Mouse (Mus musculus) hindbrain, embryonic 16.5 days (tissue): ENCODE data around the gene Rest. TPM values are rescaled to one million over a fixed set of nuclear protein-coding genes. Genes with fewer than 3 reads are reported as not detected.

Experiments used
- ATAC-seq: fragments of 200-750 bp; cut with Nextera tagmentation; 2 replicates; pipeline ENCODE4 v1.8.0; 2017; ENCODE audit warnings: moderate TSS enrichment, moderate library complexity
- H3K27ac ChIP-seq: fragments of 300-500 bp; sonication (generic); 2 replicates; pipeline ENCODE4 v1.5.1; 2014; ENCODE audit warnings: low read depth, mild to moderate bottlenecking, control low read depth, low read length, moderate library complexity
- H3K27me3 ChIP-seq: fragments of 300-500 bp; sonication (generic); replicated peaks from 2 replicates; pipeline ENCODE4 v1.6.1; 2014; ENCODE audit warnings: low read length; ENCODE audit not compliant: control insufficient read depth, insufficient read depth
- H3K36me3 ChIP-seq: fragments of 300-500 bp; sonication (generic); 2 replicates; pipeline ENCODE4 v1.6.1; 2014; ENCODE audit warnings: mild to moderate bottlenecking, low read length, moderate library complexity, mixed read lengths; ENCODE audit not compliant: control insufficient read depth, insufficient read depth
- H3K4me1 ChIP-seq: fragments of 300-500 bp; sonication (generic); 2 replicates; pipeline ENCODE4 v1.6.1; 2014; ENCODE audit warnings: low read depth, low read length; ENCODE audit not compliant: control insufficient read depth, insufficient read depth
- H3K4me2 ChIP-seq: fragments of 300-500 bp; sonication (generic); 2 replicates; pipeline ENCODE4 v1.6.1; 2014; ENCODE audit warnings: mild to moderate bottlenecking, low read length, control low read depth, moderate library complexity
- H3K4me3 ChIP-seq: fragments of 300-500 bp; sonication (generic); 2 replicates; pipeline ENCODE4 v1.5.1; 2014; ENCODE audit warnings: mild to moderate bottlenecking, low read length, control low read depth, moderate library complexity
- H3K9ac ChIP-seq: fragments of 300-500 bp; sonication (generic); 2 replicates; pipeline ENCODE4 v1.6.1; 2014; ENCODE audit warnings: low read depth, mild to moderate bottlenecking, control low read depth, low read length, moderate library complexity
- H3K9me3 ChIP-seq: fragments of 300-500 bp; sonication (generic); 2 replicates; pipeline ENCODE4 v1.6.1; 2014; ENCODE audit warnings: mild to moderate bottlenecking, low read length, moderate library complexity; ENCODE audit not compliant: control insufficient read depth
- whole genome bisulfite sequencing: fragments of 180-500 bp; shearing (Covaris S2); extraction: QIAGEN DNeasy Blood & Tissue Kit; methylation state at CpG from one replicate; pipeline ENCODE4 v1.1.7; 2014; 5-methylcytosine and 5-hydroxymethylcytosine counted together
- polyA plus RNA-seq: library from polyadenylated mRNA; unstranded; fragments of >200 nt; fragmentation: Nextera tagmentation; extraction: Ambion mirVana; gene quantifications from 2 replicates; pipeline ENCODE4 v1.2.1, GENCODE M21; 2015

The Rest gene
- polyA plus RNA-seq, 1 experiment from 2014 or later = 5.9 TPM

DNA sequence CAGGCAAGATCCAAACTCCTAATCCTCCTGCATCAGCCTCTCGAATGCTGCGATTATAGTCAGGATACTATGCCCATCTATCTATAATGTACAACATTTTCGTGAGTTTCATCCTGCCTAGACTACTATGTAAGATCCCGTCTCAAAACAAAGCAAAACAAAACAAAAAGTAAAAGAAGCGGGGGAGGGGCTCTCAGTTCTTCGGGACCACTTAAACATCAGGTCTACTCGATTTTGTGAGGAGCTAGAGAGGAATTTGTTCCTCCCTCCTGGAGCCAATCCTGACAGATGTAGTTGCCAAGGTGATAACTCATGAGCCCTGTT is 19.9 kb upstream of the Rest start:
- WGBS = 32% methylated on average over 7 of the region's 7 CpGs
- no peak overlapping the region for H3K27ac ChIP-seq
- H3K27me3 ChIP-seq = no peaks in the 10 kb centered on the region
- no peak; the same call in 1 of the 2 replicates for ATAC-seq
- H3K4me1 ChIP-seq = peaks cover 6% of the 10 kb centered on the region
- peak overlapping the region; percentile 48 for H3K4me2 ChIP-seq
- no peaks in the 10 kb centered on the region for H3K9me3 ChIP-seq
- H3K36me3 ChIP-seq = no peaks in the 10 kb centered on the region
- 0 out of 2 replicates have a peak overlapping the region, but pooled peaks have one; percentile 3 for H3K4me3 ChIP-seq
- H3K9ac ChIP-seq = no peak overlapping the region

DNA sequence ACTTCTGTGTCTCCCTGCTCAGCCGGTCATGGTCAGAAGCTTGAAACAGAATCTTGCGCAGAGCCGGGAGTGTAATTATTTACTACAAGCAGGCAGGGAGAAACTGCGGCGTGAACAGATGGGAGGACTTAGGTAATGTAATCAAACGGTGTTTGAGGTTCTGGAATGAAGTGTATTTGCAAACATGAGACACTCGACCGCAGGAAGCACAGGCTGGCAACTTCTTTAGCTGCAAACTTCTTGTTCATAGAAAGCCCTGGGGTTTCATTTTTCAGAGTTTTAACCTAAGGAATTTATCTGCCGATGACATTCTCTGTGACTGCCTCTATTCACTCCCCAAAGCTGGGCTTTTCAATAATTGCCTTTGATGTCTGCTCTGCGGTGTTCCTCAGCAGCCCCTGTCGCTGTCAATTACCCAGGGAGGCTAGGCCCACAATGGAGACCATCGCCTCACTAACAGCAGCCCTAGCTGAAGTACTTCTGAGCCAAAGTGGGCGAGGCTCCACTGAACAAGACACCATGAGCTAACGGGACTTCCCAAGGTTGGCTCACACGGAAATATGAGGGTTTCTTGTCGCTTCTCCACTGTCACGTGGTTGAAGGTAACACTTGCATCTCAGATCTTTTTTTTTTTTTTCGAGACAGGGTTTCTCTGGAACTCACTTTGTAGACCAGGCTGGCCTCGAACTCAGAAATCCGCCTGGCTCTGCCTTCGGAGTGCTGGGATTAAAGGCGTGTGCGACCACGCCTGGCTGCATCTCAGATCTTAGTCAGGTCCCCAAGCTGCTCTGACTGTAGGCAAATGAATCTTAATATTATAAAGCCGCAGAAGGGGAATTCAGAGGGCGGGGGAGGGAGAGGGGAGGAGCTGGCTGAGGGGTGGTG is 19.3 kb upstream of the Rest start:
- no peak overlapping the region for H3K27ac ChIP-seq
- H3K27me3 ChIP-seq = no peaks in the 10 kb centered on the region
- H3K36me3 ChIP-seq = no peaks in the 10 kb centered on the region
- no peaks in the 10 kb centered on the region for H3K9me3 ChIP-seq
- H3K9ac ChIP-seq = 0 out of 2 replicates have a peak overlapping the region, but pooled peaks have one; percentile 27
- WGBS = 26% methylated on average over 26 of the region's 26 CpGs
- H3K4me2 ChIP-seq = peak overlapping the region; percentile 48
- peaks cover 6% of the 10 kb centered on the region for H3K4me1 ChIP-seq
- H3K4me3 ChIP-seq = peak overlapping the region; percentile 10; the same call in 1 of the 2 replicates
- ATAC-seq = peak; percentile 67; the same call in 1 of the 2 replicates

DNA sequence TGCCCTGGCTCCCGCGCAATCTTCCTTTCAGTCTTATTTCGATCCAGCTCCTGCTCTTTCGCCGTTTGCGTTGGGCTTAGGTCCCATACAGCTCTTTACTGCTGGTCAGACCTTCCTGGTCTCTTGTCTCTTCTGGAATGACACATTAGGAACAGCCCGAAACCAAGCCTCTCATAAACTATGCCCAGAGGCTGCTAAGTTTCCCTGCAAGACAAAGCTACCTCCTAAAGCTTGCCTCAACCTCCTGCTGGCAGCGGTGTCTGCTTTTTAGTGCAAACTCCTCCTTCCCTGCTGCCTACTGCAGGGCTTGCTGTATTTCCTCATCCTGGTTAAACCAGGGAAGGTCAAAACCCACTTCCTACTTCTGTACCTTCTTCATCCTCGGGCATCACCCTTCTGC is 15.2 kb upstream of the Rest start:
- Histone ChIP-seq H3K27me3 (no peaks in the 10 kb centered on the region), H3K4me2 (no peak overlapping the region), H3K4me3 (no peak overlapping the region), H3K27ac (no peak overlapping the region), H3K36me3 (no peaks in the 10 kb centered on the region), H3K4me1 (peaks cover 6% of the 10 kb centered on the region), H3K9me3 (no peaks in the 10 kb centered on the region), H3K9ac (no peak overlapping the region)
- ATAC-seq = no peak
- WGBS = 67% methylated on average over 9 of the region's 9 CpGs

DNA sequence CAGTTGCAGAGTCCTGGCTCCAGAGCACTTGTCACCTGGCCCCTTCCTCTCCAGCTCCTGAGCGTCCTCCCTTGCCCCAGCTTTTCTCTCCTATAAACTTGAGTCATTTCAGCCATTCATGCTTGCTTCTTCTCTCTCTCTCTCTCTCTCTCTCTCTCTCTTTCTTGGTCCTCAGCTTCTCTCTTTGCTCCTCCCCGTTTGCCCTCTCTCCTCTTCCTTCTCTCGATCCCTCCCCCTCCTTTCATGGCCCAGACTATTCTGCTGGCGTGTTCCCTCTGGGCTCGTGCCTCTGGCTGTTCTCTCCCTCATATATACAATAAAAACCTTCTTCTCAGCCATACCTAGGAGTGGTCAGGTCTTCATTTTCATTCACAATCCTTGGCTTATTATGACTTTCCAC is 13.6 kb upstream of the Rest start:
- Histone ChIP-seq H3K27ac (no peak overlapping the region), H3K27me3 (no peaks in the 10 kb centered on the region), H3K4me2 (no peak overlapping the region), H3K4me3 (no peak overlapping the region), H3K36me3 (no peaks in the 10 kb centered on the region), H3K9me3 (no peaks in the 10 kb centered on the region), H3K9ac (no peak overlapping the region), H3K4me1 (no peaks in the 10 kb centered on the region)
- WGBS = 32% methylated on average over 5 of the region's 5 CpGs
- no peak; the same call in 1 of the 2 replicates for ATAC-seq

DNA sequence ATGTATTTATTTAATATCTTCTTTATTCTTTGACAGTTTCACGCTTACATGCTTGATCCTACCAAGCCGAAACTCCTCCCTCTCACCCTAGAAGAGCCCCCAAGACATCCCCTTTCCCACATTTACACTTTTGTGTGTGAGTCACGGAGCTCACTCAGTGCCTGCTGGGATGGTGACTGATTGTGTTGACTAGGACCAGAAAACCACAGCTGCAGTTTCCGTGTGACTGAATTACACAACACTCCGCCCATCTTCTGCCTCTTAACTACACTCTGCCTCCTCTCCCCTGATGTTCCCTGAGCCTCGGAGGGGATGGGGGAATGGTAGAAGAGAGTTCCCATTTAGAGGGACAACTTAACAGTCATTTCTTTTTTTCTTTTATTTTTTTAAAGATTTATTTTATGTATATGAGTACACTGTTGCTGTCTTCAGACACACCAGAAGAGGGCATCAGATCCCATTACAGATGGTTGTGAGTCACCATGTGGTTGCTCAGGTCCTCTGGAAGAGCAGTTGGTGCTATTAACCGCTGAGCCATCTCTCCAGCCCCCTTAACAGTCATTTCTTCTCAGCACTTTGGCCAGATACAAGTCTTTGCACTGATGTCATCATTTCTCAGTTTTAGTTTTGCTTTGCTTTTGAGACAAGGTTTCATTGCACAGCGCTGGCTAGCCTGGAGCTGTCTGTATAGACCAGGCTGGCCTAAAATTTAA is 13.0 kb upstream of the Rest start:
- H3K9me3 ChIP-seq = no peaks in the 10 kb centered on the region
- no peaks in the 10 kb centered on the region for H3K4me1 ChIP-seq
- no peak overlapping the region for H3K4me2 ChIP-seq
- H3K9ac ChIP-seq = no peak overlapping the region
- WGBS = 62% methylated on average over 8 of the region's 8 CpGs
- no peak for ATAC-seq
- H3K4me3 ChIP-seq = no peak overlapping the region
- H3K27ac ChIP-seq = no peak overlapping the region
- no peaks in the 10 kb centered on the region for H3K36me3 ChIP-seq
- H3K27me3 ChIP-seq = no peaks in the 10 kb centered on the region

DNA sequence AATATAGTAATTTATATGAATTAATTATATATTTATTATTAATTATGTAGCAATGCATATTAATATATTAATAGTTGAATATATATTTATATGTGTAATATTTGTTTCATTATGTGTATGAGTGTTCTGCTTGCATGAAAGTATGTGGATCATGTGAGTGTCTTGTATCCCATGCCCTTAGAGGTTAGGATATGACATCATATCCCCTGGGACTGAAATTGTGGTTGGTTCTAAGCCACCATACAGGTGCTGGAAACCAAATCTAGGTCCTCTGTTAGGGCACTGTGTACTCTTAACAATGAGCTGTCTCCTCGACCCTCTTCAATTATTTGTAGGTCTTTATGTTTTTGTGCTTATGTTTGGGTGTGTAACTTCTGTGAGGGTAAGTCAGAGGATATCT is 12.1 kb upstream of the Rest start:
- WGBS = 79% methylated on average over 1 of the region's 1 CpGs
- 0 out of 2 replicates have a peak, but pooled peaks have one; percentile 19 for ATAC-seq

DNA sequence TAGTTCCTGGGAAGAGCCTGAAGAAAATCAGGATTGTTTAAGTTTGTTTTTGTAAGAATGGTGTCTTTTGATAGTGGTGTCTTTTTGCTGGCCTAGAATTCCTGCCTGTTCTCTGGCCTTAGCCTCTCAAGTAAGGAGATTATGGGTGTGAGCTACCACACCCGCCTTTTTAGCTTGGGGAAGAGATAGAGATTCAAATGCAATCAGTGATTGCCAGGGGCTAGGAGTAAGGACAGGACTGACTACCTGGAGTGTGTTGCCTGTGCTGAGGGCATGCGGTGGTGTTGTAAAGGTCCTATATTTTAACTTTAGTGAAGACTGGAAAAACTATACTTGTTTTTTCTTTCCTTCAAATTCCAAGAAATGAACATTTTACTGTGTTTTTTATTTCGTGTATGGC is 10.9 kb upstream of the Rest start:
- 74% methylated on average over 3 of the region's 3 CpGs for WGBS
- no peak for ATAC-seq
- Histone ChIP-seq H3K27ac (no peak overlapping the region), H3K27me3 (no peaks in the 10 kb centered on the region), H3K4me3 (no peak overlapping the region), H3K4me1 (no peaks in the 10 kb centered on the region), H3K36me3 (no peaks in the 10 kb centered on the region), H3K4me2 (no peak overlapping the region), H3K9ac (no peak overlapping the region), H3K9me3 (no peaks in the 10 kb centered on the region)

More for the DNA sequence above, 12.1 kb upstream of the Rest start:
- H3K9me3 ChIP-seq = no peaks in the 10 kb centered on the region
- H3K4me3 ChIP-seq = no peak overlapping the region
- no peak overlapping the region for H3K27ac ChIP-seq
- no peaks in the 10 kb centered on the region for H3K36me3 ChIP-seq
- H3K4me2 ChIP-seq = no peak overlapping the region
- no peaks in the 10 kb centered on the region for H3K27me3 ChIP-seq
- H3K9ac ChIP-seq = no peak overlapping the region
- H3K4me1 ChIP-seq = no peaks in the 10 kb centered on the region

DNA sequence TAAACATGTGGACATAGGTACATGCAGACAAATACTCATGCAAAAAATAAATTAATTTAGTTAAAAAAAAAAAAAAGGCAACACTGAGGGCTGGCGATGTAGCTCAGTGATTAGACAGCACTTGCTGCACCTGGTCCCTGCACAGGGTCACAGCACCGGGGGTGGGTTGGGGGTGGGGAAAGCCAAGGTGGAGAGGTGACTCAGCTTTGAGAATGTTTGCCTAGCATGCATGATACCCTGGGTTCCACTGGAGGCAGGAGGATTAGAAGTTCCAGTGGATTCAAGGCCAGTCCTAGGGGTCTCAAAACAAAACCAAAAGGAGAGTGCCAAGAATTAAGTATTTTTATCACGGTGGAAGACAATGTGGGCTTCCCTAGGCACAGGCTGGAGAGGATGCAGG is 7.7 kb upstream of the Rest start:
- H3K9me3 ChIP-seq = no peaks in the 10 kb centered on the region
- H3K36me3 ChIP-seq = no peaks in the 10 kb centered on the region
- no peak overlapping the region for H3K4me3 ChIP-seq
- H3K4me2 ChIP-seq = no peak overlapping the region
- 72% methylated on average over 3 of the region's 3 CpGs for WGBS
- no peak overlapping the region for H3K27ac ChIP-seq
- no peak overlapping the region for H3K9ac ChIP-seq
- no peaks in the 10 kb centered on the region for H3K4me1 ChIP-seq
- no peak for ATAC-seq
- no peaks in the 10 kb centered on the region for H3K27me3 ChIP-seq

DNA sequence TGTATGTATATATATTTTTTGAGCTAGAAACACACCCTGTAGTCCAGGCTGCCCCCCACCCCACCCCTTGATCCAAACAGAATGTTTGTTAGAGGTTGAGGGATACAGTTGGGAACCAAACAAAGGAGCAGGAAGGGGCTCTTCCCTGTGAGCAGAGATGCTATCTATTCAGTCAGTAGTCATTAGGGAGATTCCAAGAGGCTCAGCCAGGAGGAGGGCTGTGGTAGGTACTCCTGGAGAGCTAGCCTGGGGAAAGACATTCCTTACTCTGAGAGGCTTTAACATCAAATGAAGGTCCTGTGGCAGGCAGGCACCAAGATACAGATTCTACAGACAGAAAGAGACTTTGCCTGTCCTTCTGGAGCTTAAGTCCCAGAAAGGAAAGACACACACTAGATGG is 6.0 kb upstream of the Rest start:
- H3K4me2 ChIP-seq = no peak overlapping the region
- H3K4me1 ChIP-seq = no peaks in the 10 kb centered on the region
- H3K27ac ChIP-seq = no peak overlapping the region
- ATAC-seq = no peak
- H3K4me3 ChIP-seq = no peak overlapping the region
- H3K9ac ChIP-seq = no peak overlapping the region
- H3K36me3 ChIP-seq = no peaks in the 10 kb centered on the region
- H3K9me3 ChIP-seq = no peaks in the 10 kb centered on the region
- no peaks in the 10 kb centered on the region for H3K27me3 ChIP-seq
